Mouse (Mus musculus) MEL (cell line): ENCODE data around the gene Gucd1.

Source experiments
- CTCF ChIP-seq, 3 experiments: IDR thresholded peaks in 2 of 3; conservative IDR thresholded peaks in 1 of 3; 2 replicates each; pipeline ENCODE4 v1.5.1; 2011 to 2012; ENCODE audit warnings: low read length in 3 of 3, low read depth in 2 of 3, mild to moderate bottlenecking in 2 of 3, improper control_type of control experiment in 1 of 3, inconsistent platforms in 1 of 3, mixed read lengths in 1 of 3, moderate library complexity in 1 of 3; ENCODE audit not compliant: control insufficient read depth in 1 of 3, insufficient read depth in 1 of 3, poor library complexity in 1 of 3, severe bottlenecking in 1 of 3
- E2F4 ChIP-seq: IDR thresholded peaks from 2 replicates; pipeline ENCODE4 v1.6.1; 2011; ENCODE audit warnings: low read depth, low read length, improper control_type of control experiment, borderline replicate concordance
- EP300 ChIP-seq, 2 experiments: IDR thresholded peaks; 2 replicates each; pipeline ENCODE4 v1.6.1; 2011; ENCODE audit warnings: improper control_type of control experiment in 2 of 2, low read length in 2 of 2, low read depth in 1 of 2, mild to moderate bottlenecking in 1 of 2
- GABPA ChIP-seq: IDR thresholded peaks from 2 replicates; pipeline ENCODE4 v1.6.1; 2012; ENCODE audit warnings: low read depth, mild to moderate bottlenecking, inconsistent platforms, low read length, improper control_type of control experiment, moderate library complexity
- JUND ChIP-seq: IDR thresholded peaks from 2 replicates; pipeline ENCODE4 v1.6.1; 2011; ENCODE audit warnings: low read depth, mild to moderate bottlenecking, improper control_type of control experiment, low read length
- NRF1 ChIP-seq: IDR thresholded peaks from 2 replicates; pipeline ENCODE4 v1.6.1; 2014; ENCODE audit warnings: low read depth, mild to moderate bottlenecking, inconsistent platforms, low read length, improper control_type of control experiment, moderate library complexity; ENCODE audit not compliant: poor library complexity, insufficient read depth, severe bottlenecking
- POLR2A ChIP-seq, 2 experiments: IDR thresholded peaks; 2 replicates each; pipeline ENCODE4 v1.6.1; 2011 to 2012; ENCODE audit warnings: low read length in 2 of 2, mild to moderate bottlenecking in 2 of 2, control low read depth in 1 of 2, improper control_type of control experiment in 1 of 2, low read depth in 1 of 2, moderate library complexity in 1 of 2; ENCODE audit not compliant: control insufficient read depth in 1 of 2, insufficient read depth in 1 of 2, poor library complexity in 1 of 2
- RAD21 ChIP-seq: IDR thresholded peaks from 2 replicates; pipeline ENCODE4 v1.6.1; 2011; ENCODE audit warnings: mild to moderate bottlenecking, low read depth, low read length, improper control_type of control experiment
- TCF12 ChIP-seq: IDR thresholded peaks from 2 replicates; pipeline ENCODE4 v1.6.1; 2014; ENCODE audit warnings: low read depth, mild to moderate bottlenecking, inconsistent platforms, low read length, improper control_type of control experiment, moderate library complexity
- USF2 ChIP-seq, 2 experiments: IDR thresholded peaks; 2 replicates each; pipeline ENCODE4 v1.6.1; 2011 to 2012; ENCODE audit warnings: improper control_type of control experiment in 2 of 2, low read length in 2 of 2, borderline replicate concordance in 1 of 2, inconsistent platforms in 1 of 2, low read depth in 1 of 2, mild to moderate bottlenecking in 1 of 2; ENCODE audit not compliant: insufficient read depth in 1 of 2

DNA sequence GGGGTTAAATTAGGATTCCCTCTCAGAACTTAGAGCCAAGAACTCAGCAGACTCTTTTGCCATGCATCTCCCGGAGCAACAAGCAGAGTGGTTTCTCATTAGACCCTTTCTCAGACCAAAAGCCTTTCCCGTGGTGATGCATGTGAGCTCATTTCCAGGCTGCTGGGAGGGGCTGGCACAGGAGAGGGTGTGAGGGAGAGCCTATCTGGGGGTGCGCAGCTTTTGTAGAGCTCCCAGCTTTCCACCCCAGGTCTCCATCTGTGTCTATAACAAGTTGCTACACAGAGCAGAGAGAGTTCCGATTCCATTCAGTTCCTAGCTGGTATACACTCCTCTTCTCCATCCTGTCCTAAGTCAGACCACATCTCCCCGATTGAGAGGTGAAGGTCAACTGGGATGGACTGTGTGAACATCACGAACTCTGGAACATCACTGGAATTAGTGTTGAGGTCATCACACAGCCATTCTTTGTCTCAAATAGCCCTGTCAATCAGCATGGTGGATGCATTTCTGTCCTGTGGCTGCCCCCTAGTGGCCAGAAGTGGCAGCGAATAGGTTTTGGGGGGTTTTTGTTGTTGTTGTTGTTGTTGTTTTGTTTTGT is 78.5 kb downstream of the Gucd1 start:
- no peak for TF ChIP-seq E2F4
- peak; percentile 83 to 90 (median 85) for TF ChIP-seq CTCF (IDR thresholded peaks at IDR 0.05 in 2 of 3, conservative IDR thresholded peaks at IDR 0.05 in 1 of 3; ENCODE audit: control insufficient read depth in 1 of 3, insufficient read depth in 1 of 3, low read depth in 2 of 3, low read length in 3 of 3, poor library complexity in 1 of 3, severe bottlenecking in 1 of 3)
- no peak for TF ChIP-seq USF2 (IDR thresholded peaks at IDR 0.05; ENCODE audit: borderline replicate concordance in 1 of 2, insufficient read depth in 1 of 2, low read depth in 1 of 2, low read length in 2 of 2)
- peak; percentile 93 for TF ChIP-seq RAD21
- TF ChIP-seq GABPA: no peak
- TF ChIP-seq NRF1: no peak
- no peak for TF ChIP-seq POLR2A (IDR thresholded peaks at IDR 0.05; ENCODE audit: control insufficient read depth in 1 of 2, insufficient read depth in 1 of 2, low read depth in 1 of 2, low read length in 2 of 2, poor library complexity in 1 of 2)
- no peak for TF ChIP-seq TCF12
- TF ChIP-seq EP300 (IDR thresholded peaks at IDR 0.05; ENCODE audit: low read depth in 1 of 2, low read length in 2 of 2): no peak
- TF ChIP-seq JUND: no peak
